Mouse (Mus musculus): ENCODE measurements around the gene Cnp.

DNA sequence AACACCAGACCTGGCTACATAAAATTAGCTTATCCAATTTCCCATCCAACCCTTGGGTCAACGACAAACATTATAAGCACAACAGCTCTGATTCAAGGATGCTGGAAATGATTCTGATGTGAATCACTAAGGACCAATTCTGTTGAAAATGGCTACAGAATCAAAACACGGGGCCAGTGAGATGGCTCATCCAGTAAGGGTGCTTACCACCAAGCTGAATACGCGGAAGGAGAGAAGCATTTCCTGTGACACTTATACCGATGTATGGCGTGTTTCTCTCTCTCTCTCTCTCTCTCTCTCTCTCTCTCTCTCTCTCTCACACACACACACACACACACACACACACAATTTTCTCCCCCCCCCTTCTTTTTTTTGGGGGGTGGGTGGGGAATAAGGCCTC, 32.4 kb downstream of the Cnp start:
- no peak for TF ChIP-seq CTCF (IDR thresholded peaks at IDR 0.05)
- TF ChIP-seq EP300 (IDR thresholded peaks at IDR 0.05), result no peak
